Mouse (Mus musculus) spleen, adult 2 months (tissue): ENCODE results near the gene Adamts4. TPM values are rescaled to one million over a fixed set of nuclear protein-coding genes. Genes with fewer than 3 reads are reported as not detected.

Experiments used
- DNase-seq, 2 experiments: peaks; one replicate each; pipeline versions ENCODE4 v3.0.0 to v3.0.0-alpha.2; 2012 to 2021; ENCODE audit warnings: low spot score in 2 of 2, low read depth in 1 of 2
- H3K27ac ChIP-seq: fragments of 200-500 bp; 2 replicates; pipeline ENCODE4 v1.5.1; 2012; ENCODE audit warnings: low read length, inconsistent platforms; ENCODE audit not compliant: insufficient read depth
- H3K27me3 ChIP-seq: fragments of 200-500 bp; 2 replicates; pipeline ENCODE4 v1.6.1; 2012; ENCODE audit warnings: mild to moderate bottlenecking, moderate library complexity, low read length, inconsistent platforms; ENCODE audit not compliant: control insufficient read depth, insufficient read depth
- H3K36me3 ChIP-seq: fragments of 200-500 bp; 2 replicates; pipeline ENCODE4 v1.6.1; 2012; ENCODE audit warnings: mild to moderate bottlenecking, low read length, inconsistent platforms; ENCODE audit not compliant: control insufficient read depth, insufficient read depth
- H3K4me1 ChIP-seq: fragments of 200-500 bp; 2 replicates; pipeline ENCODE4 v1.6.1; 2011; ENCODE audit warnings: inconsistent platforms; ENCODE audit not compliant: control insufficient read depth, insufficient read depth, insufficient read length
- H3K4me3 ChIP-seq: fragments of 200-500 bp; 2 replicates; pipeline ENCODE4 v1.5.1; 2011; ENCODE audit warnings: mild to moderate bottlenecking, inconsistent platforms; ENCODE audit not compliant: insufficient read depth, insufficient read length; ENCODE audit errors: extremely low read depth
- CTCF ChIP-seq: fragments of 200-500 bp; IDR thresholded peaks from 2 replicates; pipeline ENCODE4 v1.5.1; 2011; ENCODE audit warnings: mild to moderate bottlenecking, inconsistent platforms; ENCODE audit not compliant: insufficient read depth, insufficient read length, insufficient replicate concordance; ENCODE audit errors: extremely low read depth
- POLR2A ChIP-seq: fragments of 200-500 bp; IDR thresholded peaks from 2 replicates; pipeline ENCODE4 v1.6.1; 2011; ENCODE audit warnings: low read depth, low read length, inconsistent platforms
- WGBS: fragments of 180-500 bp; shearing (Covaris S2); methylation state at CpG from one replicate; pipeline ENCODE4 v1.1.7; 2018; 5-methylcytosine and 5-hydroxymethylcytosine counted together
- polyA plus RNA-seq: library from polyadenylated mRNA; depleted of rRNA; stranded (reverse); fragments of >200 nt; gene quantifications from 2 replicates; pipeline ENCODE4 v1.2.3, GENCODE M21; 2012

Gene Adamts4
- polyA plus RNA-seq, 1 experiment: 0.64 TPM

DNA sequence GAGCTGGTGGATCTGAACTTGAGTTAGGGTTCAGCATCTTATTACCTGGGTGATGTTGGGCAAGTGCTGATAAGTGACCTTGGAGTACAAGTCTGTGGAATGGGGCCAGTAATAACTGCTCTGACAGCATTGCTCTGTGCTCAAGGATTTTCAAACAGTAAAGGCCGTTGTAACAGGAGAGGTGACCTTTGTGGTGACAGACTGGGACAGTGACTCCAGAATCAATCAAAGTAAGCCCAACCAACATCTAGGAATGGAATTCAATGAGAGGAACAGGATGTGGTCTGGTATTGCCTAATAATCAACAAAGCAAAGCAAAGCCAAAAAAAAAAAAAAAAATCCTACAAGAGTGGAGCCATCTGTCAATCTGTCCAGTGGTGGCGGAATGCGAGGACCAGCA lies 10.1 kb downstream of the Adamts4 start:
- DNase-seq: no peak
- TF ChIP-seq CTCF (no peak), POLR2A (no peak)
- Histone ChIP-seq H3K36me3 (no peaks in the 10 kb centered on the region), H3K4me3 (no peak overlapping the region), H3K4me1 (no peaks in the 10 kb centered on the region; the same call in 1 of the 2 replicates), H3K27ac (no peak overlapping the region), H3K27me3 (0 out of 2 replicates have a peak, but pooled peaks cover 2% of the 10 kb centered on the region)
- WGBS: 83% methylated on average over 3 of the region's 3 CpGs

DNA sequence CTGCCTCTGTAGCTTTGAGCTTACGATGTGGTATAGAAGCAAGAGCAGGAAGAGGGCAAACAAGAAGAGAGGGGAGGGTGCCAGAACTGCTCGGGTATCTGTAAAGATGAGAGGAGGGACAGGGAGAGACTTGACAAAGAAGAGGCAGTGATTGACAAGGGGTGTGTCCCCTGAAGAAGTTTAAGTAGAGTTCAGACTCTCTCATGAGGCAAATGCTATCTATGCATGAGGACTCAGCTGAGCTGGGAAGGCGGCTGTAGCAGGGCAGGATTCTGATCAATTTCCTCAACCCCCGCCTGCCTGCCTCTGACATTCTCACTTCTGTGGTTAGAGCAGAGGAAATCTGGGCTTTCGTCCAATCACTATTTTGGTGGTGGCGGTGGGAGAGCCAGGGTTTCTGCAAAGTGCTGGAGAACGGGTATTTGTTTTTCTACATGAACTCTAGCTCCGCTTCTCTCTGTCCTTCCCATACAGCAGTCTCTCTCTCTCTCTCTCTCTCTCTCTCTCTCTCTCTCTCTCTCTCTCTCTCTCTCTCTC lies 12.4 kb downstream of the Adamts4 start:
- H3K4me3 ChIP-seq: no peak overlapping the region
- no peaks in the 10 kb centered on the region for H3K36me3 ChIP-seq
- TF ChIP-seq POLR2A (no peak), CTCF (no peak)
- no peaks in the 10 kb centered on the region; the same call in 1 of the 2 replicates for H3K4me1 ChIP-seq
- 0 out of 2 replicates have a peak, but pooled peaks cover 2% of the 10 kb centered on the region for H3K27me3 ChIP-seq
- DNase-seq: no peak
- peak overlapping the region; percentile 7 for H3K27ac ChIP-seq
- 3% methylated on average over 8 of the region's 8 CpGs for WGBS

DNA sequence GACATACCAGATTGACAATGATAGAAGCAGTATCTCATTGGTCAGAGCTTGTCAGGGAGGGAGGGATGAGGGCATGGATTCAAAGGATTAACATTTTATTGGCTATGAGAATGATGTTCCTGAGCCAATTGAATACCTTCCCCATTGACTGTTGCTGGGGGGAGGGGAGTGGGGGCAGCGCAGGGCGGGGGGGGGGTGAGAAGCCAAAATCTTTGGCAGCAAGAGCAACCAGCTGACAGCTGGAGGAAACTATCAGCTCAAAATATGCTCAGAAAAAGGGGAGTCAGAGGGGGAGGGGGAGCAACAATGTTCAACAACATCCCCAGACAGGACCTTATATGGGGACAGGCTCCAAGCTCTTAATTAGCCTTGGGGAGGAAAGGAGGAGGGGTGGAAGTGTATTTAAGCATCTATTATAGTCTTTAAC lies 13.0 kb downstream of the Adamts4 start:
- no peak for DNase-seq
- H3K4me3 ChIP-seq: no peak overlapping the region
- 7% methylated on average over 2 of the region's 2 CpGs for WGBS
- TF ChIP-seq POLR2A: no peak
- TF ChIP-seq CTCF: no peak
- H3K27ac ChIP-seq: no peak overlapping the region
- H3K27me3 ChIP-seq: 0 out of 2 replicates have a peak, but pooled peaks cover 2% of the 10 kb centered on the region
- H3K4me1 ChIP-seq: no peaks in the 10 kb centered on the region; the same call in 1 of the 2 replicates
- no peaks in the 10 kb centered on the region for H3K36me3 ChIP-seq

DNA sequence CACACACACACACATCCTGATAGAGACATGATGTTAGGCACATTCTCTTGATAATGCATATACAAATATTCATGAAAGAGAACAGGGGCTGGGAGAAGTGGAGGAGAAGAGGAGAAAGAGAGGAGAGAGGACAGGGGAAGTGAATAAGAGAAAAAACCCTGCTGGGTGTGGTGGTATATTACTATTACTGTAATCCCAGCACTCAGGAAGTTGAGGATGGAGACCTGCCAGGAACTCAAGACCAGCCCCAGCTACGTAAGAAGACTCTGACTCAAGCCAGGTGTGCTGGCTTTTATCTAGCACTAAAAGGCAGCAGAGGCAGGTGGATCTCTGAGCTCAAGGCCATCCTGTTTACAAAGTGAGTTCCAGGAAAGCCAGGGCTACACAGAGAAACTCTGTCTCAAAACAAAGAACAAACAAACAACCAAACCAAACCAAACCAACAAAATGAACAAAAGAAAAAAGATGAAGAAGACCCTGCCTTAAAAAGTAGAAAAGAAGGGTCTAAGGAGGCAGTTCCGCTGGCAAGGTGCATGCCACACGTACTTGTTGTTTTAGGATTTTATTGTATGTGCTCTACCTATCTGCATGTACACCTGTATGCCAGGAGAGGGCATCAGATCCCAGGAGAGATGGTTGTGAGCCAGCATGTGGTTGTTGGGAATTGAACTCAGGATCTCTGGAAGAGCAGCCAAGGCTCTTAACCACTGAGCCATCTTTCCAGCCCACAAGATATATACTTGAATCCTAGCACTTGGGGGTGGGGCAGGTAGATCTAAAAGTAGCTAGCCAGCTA lies 13.6 kb downstream of the Adamts4 start:
- Histone ChIP-seq H3K27ac (peak overlapping the region; percentile 33; the same call in 1 of the 2 replicates), H3K4me3 (no peak overlapping the region), H3K4me1 (no peaks in the 10 kb centered on the region; the same call in 1 of the 2 replicates), H3K36me3 (no peaks in the 10 kb centered on the region), H3K27me3 (0 out of 2 replicates have a peak, but pooled peaks cover 2% of the 10 kb centered on the region)
- no peak for DNase-seq
- TF ChIP-seq CTCF: no peak
- TF ChIP-seq POLR2A: no peak
- 63% methylated on average over 3 of the region's 3 CpGs for WGBS

DNA sequence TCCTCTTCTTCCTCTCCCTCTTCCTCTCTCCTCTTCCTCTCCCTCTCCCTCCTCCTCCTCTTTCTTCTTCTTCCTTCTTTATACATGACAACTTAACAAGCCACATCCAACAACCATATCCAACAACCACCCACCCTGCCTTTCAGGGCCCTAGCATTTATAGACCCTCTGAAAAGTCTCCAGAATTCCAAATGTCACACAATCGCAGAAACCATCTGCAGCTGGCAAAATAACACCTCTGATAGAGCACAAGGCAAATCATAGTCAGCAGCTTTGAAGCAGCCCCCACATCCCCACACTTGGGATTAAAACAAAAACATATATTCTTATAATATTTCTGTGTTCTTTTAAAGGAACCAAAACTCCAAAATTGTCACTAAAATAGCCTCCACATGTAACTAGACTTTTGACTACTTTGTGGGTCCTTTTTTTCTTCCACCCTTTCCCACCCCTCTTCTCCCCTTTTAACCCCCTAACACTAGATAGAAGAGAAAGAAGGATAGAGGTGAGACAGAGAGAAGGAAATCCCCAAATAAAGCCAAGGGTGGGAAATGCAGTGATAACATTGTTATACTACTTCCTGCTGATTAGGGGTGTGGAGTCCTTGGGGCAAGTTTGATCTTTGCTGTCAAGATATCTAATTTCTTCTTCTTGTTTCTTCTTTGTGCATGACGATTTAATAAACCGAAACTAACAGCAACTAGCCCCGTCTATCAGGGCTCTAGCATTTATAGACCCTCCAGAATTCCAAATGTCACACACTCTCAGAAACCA lies 15.9 kb downstream of the Adamts4 start:
- H3K27me3 ChIP-seq: no peaks in the 10 kb centered on the region
- no peak overlapping the region for H3K4me3 ChIP-seq
- TF ChIP-seq POLR2A: no peak
- TF ChIP-seq CTCF: no peak
- H3K36me3 ChIP-seq: no peaks in the 10 kb centered on the region
- WGBS: 44% methylated on average over 4 of the region's 4 CpGs
- peaks cover 3% of the 10 kb centered on the region; the same call in 1 of the 2 replicates for H3K4me1 ChIP-seq
- DNase-seq: no peak
- H3K27ac ChIP-seq: no peak overlapping the region

DNA sequence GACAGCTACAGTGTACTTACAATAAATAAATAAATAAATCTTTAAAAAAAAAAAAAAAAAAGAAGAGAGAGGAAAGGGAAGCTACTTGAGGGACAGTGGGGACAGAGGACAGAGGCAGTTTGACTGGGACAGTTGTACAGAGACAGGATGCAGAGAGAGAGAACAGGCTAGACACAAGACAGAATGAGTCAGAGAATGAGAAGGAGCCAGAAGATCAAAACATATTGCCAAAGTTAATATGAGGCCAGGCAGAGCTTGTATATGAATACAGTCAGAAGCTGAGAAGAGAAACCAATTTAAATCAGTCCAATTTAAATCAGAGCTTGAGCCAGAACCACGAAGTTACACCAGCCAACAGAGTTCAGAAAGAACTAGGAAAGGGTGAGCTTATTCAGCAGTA lies 18.1 kb downstream of the Adamts4 start:
- DNase-seq: no peak
- WGBS: 69% methylated on average over 1 of the region's 1 CpGs
- no peak for TF ChIP-seq POLR2A
- no peak for TF ChIP-seq CTCF
- Histone ChIP-seq H3K36me3 (no peaks in the 10 kb centered on the region), H3K27me3 (no peaks in the 10 kb centered on the region), H3K4me3 (no peak overlapping the region), H3K4me1 (peaks cover 13% of the 10 kb centered on the region; the same call in 1 of the 2 replicates), H3K27ac (no peak overlapping the region)
